Mouse (Mus musculus): ENCODE results near the gene Gls2. TPM values are rescaled to one million over a fixed set of nuclear protein-coding genes. Genes with fewer than 3 reads are reported as not detected.
"Not testable (repeated sequence)": the region's sequence is repeated elsewhere in the genome, so short reads cannot be mapped to it uniquely, and the experiment has no call there.

Gene Gls2
- polyA plus RNA-seq, 1 experiment from 2014 or later: 1.1 TPM

DNA sequence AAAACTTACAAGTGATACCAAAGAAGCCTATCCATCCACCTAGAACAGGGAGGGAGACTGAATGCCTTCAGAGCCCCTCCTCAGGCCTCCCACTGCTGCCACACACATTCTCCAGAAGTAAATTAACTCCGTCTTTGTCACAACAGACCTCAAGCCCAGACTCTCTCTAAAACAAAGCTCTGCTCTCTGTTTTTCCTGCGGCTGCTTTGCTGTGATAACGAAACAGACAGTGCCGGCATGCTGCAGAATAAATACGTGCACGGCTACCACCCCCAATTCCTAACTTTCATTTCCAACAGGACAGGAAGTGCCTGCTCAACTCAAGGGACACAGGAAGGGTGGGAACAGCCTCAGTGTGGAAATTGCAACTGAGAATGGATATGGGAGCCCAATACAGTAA, 14.3 kb upstream of the Gls2 start, which contains the start of gene Rbms2:
Gene Rbms2 (minus strand): TSS at position 309 of the 400 bp plus-strand sequence.
- no peaks in the 10 kb centered on the region for H3K36me3 ChIP-seq
- H3K27ac ChIP-seq: peak within 1 kb of the TSS; percentile 79
- H3K27me3 ChIP-seq: no peaks in the 10 kb centered on the region
- 2% methylated on average over 6 of the region's 6 CpGs for WGBS
- H3K4me2 ChIP-seq (replicated peaks): peak within 1 kb of the TSS; percentile 40
- H3K9ac ChIP-seq: no peak within 1 kb of the TSS
- H3K4me3 ChIP-seq: peak within 1 kb of the TSS; percentile 16; the same call in 1 of the 2 replicates
- peaks cover 13% of the 10 kb centered on the region for H3K4me1 ChIP-seq
- ATAC-seq (ENCODE audit: insufficient number of reproducible peaks, insufficient read depth, low FRiP score, low TSS enrichment): no peak
- no peaks in the 10 kb centered on the region for H3K9me3 ChIP-seq

DNA sequence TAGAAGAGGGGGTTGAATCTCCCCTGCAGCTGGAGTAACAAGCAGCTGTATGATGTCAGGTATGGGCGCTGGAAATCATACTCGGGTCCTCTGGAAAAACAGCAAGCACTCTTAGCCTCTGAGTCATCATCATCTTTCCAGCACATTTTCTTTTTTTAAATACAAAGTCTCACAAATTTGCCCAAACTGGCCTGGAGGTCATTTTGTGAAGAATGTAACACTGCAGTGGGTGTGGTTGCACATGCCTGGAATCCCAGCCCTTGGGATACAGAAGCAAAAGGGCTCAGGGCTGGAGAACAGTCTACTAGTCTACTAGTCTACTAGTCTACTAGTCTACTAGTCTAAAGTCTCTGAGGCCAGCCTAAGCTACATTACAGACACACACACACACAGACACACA, 10.0 kb upstream of the Gls2 start:
- no peak for ATAC-seq (ENCODE audit: insufficient number of reproducible peaks, insufficient read depth, low FRiP score, low TSS enrichment)
- no peak overlapping the region for H3K27ac ChIP-seq
- no peaks in the 10 kb centered on the region for H3K36me3 ChIP-seq
- WGBS: 83% methylated on average over 2 of the region's 2 CpGs
- peaks cover 7% of the 10 kb centered on the region for H3K4me1 ChIP-seq
- no peak overlapping the region for H3K4me3 ChIP-seq
- H3K9ac ChIP-seq: no peak overlapping the region
- H3K9me3 ChIP-seq: no peaks in the 10 kb centered on the region
- no peaks in the 10 kb centered on the region for H3K27me3 ChIP-seq
- H3K4me2 ChIP-seq (replicated peaks): no peak overlapping the region

GRCm38 (mm10) chr10:128185277-128185940, 8.8 kb upstream of the Gls2 start:
- no peak for ATAC-seq (ENCODE audit: insufficient number of reproducible peaks, insufficient read depth, low FRiP score, low TSS enrichment)

DNA sequence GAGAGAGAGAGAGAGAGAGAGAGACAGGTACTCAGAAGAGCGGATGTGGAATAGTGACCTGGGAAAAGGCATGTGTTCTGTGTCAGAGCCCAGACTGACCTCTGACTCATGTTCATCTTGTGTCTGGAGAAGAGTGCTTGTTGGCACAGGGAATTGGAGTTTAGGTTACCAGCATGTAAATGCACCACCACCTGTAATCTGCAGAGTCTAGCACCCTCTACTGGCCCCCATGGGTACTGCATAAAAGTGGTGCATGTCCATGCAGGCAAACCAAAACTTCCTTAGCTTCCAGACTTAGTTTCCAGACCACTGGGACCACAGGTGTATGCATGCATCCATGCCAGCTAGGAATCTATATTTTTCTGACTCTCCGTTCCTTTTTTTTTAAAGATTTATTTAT, 8.3 kb upstream of the Gls2 start:
- H3K9ac ChIP-seq: no peak overlapping the region
- 40% methylated on average over 2 of the region's 2 CpGs for WGBS
- H3K9me3 ChIP-seq: no peaks in the 10 kb centered on the region
- no peak overlapping the region for H3K4me2 ChIP-seq (replicated peaks)
- no peak overlapping the region for H3K4me3 ChIP-seq
- H3K4me1 ChIP-seq: no peaks in the 10 kb centered on the region
- no peak for ATAC-seq (ENCODE audit: insufficient number of reproducible peaks, insufficient read depth, low FRiP score, low TSS enrichment)
- no peaks in the 10 kb centered on the region for H3K36me3 ChIP-seq
- no peaks in the 10 kb centered on the region for H3K27me3 ChIP-seq
- H3K27ac ChIP-seq: no peak overlapping the region

More at GRCm38 (mm10) chr10:128185277-128185940, 8.8 kb upstream of the Gls2 start:
- 74% methylated on average over 6 of the region's 6 CpGs for WGBS
- H3K4me3 ChIP-seq: no peak overlapping the region
- H3K9me3 ChIP-seq: no peaks in the 10 kb centered on the region
- H3K27ac ChIP-seq: no peak overlapping the region
- no peaks in the 10 kb centered on the region for H3K36me3 ChIP-seq
- no peaks in the 10 kb centered on the region for H3K27me3 ChIP-seq
- H3K4me1 ChIP-seq: no peaks in the 10 kb centered on the region
- no peak overlapping the region for H3K9ac ChIP-seq
- no peak overlapping the region for H3K4me2 ChIP-seq (replicated peaks)

DNA sequence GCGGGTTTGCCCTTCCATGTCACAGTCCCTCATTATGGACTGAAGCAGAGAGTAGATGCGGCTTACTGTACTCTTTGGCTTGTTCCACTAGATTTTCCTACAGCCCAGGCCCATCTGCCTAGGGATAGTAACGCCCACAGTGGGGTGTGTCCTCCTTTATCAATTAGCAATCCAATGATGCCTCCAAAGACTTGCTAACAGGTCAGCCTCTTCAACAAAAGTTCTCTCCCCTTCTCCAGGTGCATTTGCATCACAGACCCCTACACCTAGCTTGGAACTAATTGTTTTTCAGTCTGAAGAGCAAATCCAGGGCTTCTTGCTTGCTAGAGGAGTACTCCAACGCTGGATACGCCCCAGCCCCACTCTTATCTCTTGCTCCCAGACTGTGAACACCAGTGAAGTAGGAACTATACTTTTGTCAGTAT, 7.1 kb upstream of the Gls2 start:
- H3K4me2 ChIP-seq (replicated peaks): no peak overlapping the region
- no peak overlapping the region for H3K4me3 ChIP-seq
- H3K36me3 ChIP-seq: no peaks in the 10 kb centered on the region
- WGBS: 63% methylated on average over 5 of the region's 5 CpGs
- no peaks in the 10 kb centered on the region for H3K9me3 ChIP-seq
- no peaks in the 10 kb centered on the region for H3K27me3 ChIP-seq
- H3K4me1 ChIP-seq: no peaks in the 10 kb centered on the region
- no peak overlapping the region for H3K27ac ChIP-seq
- no peak overlapping the region for H3K9ac ChIP-seq
- ATAC-seq (ENCODE audit: insufficient number of reproducible peaks, insufficient read depth, low FRiP score, low TSS enrichment): no peak

DNA sequence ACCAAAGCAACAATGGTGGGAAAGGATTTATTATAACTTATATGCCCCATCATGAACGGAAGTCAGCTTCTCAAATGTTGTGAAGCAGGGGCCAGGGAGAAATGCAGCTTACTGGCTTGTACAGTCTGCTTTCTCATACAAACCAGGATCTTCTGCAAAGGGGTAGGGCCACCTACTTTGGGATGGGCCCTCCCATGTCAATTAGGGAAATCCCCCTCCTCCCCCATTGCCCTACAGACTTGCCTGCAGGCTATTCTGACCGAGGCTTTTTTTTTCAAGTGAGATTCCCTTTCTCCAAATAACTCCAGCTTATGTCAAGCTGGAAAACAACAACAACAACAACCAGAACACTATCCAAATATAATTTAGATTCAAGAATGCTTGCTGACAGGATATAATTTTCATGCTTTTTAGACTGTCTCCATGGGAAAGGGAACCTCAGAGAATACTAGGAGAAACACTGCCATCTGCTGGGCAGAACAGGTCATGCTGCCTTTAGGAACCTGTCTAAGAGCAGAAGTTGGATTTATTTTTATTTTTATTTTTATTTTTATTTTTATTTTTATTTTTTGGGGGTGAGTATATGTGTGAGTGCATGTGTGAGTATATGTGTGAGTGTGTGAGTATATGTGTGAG, 5.9 kb upstream of the Gls2 start:
- no peaks in the 10 kb centered on the region for H3K36me3 ChIP-seq
- no peak overlapping the region for H3K4me3 ChIP-seq
- ATAC-seq (ENCODE audit: insufficient number of reproducible peaks, insufficient read depth, low FRiP score, low TSS enrichment): no peak
- H3K27me3 ChIP-seq: no peaks in the 10 kb centered on the region
- no peak overlapping the region for H3K9ac ChIP-seq
- no peaks in the 10 kb centered on the region for H3K4me1 ChIP-seq
- no peaks in the 10 kb centered on the region for H3K9me3 ChIP-seq
- no peak overlapping the region for H3K27ac ChIP-seq
- WGBS: 41% methylated on average over 2 of the region's 2 CpGs
- no peak overlapping the region for H3K4me2 ChIP-seq (replicated peaks)

GRCm38 (mm10) chr10:128191472-128191871, 2.8 kb upstream of the Gls2 start:
- peaks cover 19% of the 10 kb centered on the region for H3K27me3 ChIP-seq
- H3K4me1 ChIP-seq: peaks cover 10% of the 10 kb centered on the region; the same call in 1 of the 2 replicates
- H3K9ac ChIP-seq: no peak overlapping the region
- H3K9me3 ChIP-seq: no peaks in the 10 kb centered on the region
- no peak overlapping the region for H3K4me2 ChIP-seq (replicated peaks)
- no peak for ATAC-seq (ENCODE audit: insufficient number of reproducible peaks, insufficient read depth, low FRiP score, low TSS enrichment)
- no peak overlapping the region for H3K4me3 ChIP-seq
- 69% methylated on average over 2 of the region's 2 CpGs for WGBS
- H3K27ac ChIP-seq: no peak overlapping the region
- no peaks in the 10 kb centered on the region for H3K36me3 ChIP-seq

GRCm38 (mm10) chr10:128192030-128192766, 2.1 kb upstream of the Gls2 start:
- H3K4me3 ChIP-seq; H3K27ac ChIP-seq; H3K9me3 ChIP-seq; H3K4me2 ChIP-seq (replicated peaks); H3K4me1 ChIP-seq; H3K9ac ChIP-seq; ATAC-seq (ENCODE audit: insufficient number of reproducible peaks, insufficient read depth, low FRiP score, low TSS enrichment); H3K36me3 ChIP-seq: not testable (repeated sequence)
- WGBS: 88% methylated on average over 3 of the region's 3 CpGs
- peaks cover 25% of the 10 kb centered on the region for H3K27me3 ChIP-seq

DNA sequence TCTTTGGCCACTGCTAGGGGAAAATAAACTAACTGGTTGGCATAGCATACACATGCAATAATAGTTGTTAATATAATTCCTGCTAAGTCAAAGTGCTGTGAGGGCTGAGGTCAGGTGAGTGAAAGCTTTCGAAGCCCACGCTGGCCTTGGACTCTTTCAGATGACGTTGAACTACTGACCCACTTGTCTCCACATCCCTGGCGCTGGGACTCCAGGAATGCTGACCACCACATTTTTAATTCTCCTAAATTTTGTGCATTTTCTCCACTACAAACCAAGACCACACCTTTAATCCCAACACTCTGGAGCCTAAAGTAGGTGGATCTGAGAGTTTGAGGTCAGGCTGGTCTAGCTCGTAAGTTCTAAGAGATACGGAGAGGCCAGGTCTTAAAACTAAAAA, 1.1 kb upstream of the Gls2 start:
- H3K36me3 ChIP-seq: no peaks in the 10 kb centered on the region
- no peak for ATAC-seq (ENCODE audit: insufficient number of reproducible peaks, insufficient read depth, low FRiP score, low TSS enrichment)
- no peaks in the 10 kb centered on the region for H3K9me3 ChIP-seq
- H3K27ac ChIP-seq: no peak overlapping the region
- no peak overlapping the region for H3K9ac ChIP-seq
- peaks cover 10% of the 10 kb centered on the region; the same call in 1 of the 2 replicates for H3K4me1 ChIP-seq
- H3K27me3 ChIP-seq: peaks cover 25% of the 10 kb centered on the region
- H3K4me2 ChIP-seq (replicated peaks): no peak overlapping the region
- 88% methylated on average over 6 of the region's 6 CpGs for WGBS
- H3K4me3 ChIP-seq: 0 out of 2 replicates have a peak overlapping the region, but pooled peaks have one; percentile 69

GRCm38 (mm10) chr10:128194551-128195461, 549 bp downstream of the Gls2 start:
- Histone ChIP-seq H3K9me3 (no peaks in the 10 kb centered on the region), H3K27me3 (peaks cover 25% of the 10 kb centered on the region), H3K4me2 (replicated peaks) (peak overlapping the region; percentile 98), H3K9ac (peak overlapping the region; percentile 63), H3K4me3 (peak overlapping the region; percentile 69), H3K27ac (no peak overlapping the region), H3K4me1 (peaks cover 10% of the 10 kb centered on the region; the same call in 1 of the 2 replicates), H3K36me3 (no peaks in the 10 kb centered on the region)
- WGBS: under 1% methylated on average over 69 of the region's 79 CpGs
- ATAC-seq (ENCODE audit: insufficient number of reproducible peaks, insufficient read depth, low FRiP score, low TSS enrichment): peak; percentile 91

DNA sequence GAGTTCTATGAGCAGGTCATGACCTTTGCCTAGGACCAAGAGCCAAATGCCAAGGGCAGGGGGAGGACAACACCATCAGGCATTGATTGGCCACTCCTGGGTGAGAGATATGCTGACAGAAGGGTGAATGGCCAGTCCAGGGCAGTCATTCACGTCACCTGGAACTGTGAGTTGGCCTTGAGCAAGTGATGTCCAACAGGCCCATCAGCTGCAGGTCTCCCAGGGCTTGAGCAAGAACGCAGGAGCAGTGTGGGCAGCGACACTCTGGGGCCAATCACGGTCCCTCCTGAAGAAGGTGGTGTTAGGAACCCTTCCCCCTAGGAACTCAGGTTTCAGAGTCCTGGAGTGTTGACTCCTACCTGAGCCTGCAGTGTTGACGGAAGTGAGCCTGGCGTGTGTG, 7.6 kb downstream of the Gls2 start:
- Histone ChIP-seq H3K9ac (no peak overlapping the region), H3K4me1 (no peaks in the 10 kb centered on the region), H3K4me2 (replicated peaks) (no peak overlapping the region), H3K27ac (no peak overlapping the region), H3K4me3 (no peak overlapping the region), H3K9me3 (no peaks in the 10 kb centered on the region), H3K27me3 (peaks cover 4% of the 10 kb centered on the region; the same call in 1 of the 2 replicates), H3K36me3 (0 out of 2 replicates have a peak, but pooled peaks cover 3% of the 10 kb centered on the region)
- 68% methylated on average over 6 of the region's 6 CpGs for WGBS
- ATAC-seq (ENCODE audit: insufficient number of reproducible peaks, insufficient read depth, low FRiP score, low TSS enrichment): no peak

All from embryonic facial prominence, embryonic 12.5 days (tissue).